10 mouse cellular contexts compared by ENCODE assay signal in the genomic region with DNA sequence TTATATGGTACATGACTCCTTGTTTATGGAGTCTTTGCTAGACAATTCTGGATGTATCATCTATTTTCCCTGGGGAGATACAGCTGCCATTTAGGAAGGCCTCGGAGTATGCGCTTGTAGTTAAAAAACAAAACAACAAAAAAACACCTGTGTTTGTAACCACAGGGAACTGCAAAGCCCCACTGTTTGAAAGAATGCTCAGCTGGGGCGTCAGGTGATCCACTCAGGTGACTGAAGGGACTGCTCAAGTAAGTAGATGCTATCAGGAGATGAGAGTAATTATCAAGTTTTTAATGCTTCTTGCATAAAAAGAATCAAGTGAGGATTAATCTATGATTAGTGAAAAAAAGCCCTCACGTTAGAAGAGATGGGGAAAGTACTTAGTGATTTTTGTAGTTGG. TPM values are rescaled to one million over a fixed set of nuclear protein-coding genes. Genes with fewer than 3 reads are reported as not detected.
DNase-seq lines count a peak whose midpoint lies in the region; ATAC-seq and TF ChIP-seq lines count a peak whose summit lies in the region.
"Had no signal": no experiment of that assay in that cellular context is flagged by ENCODE, and none has a peak within 500 bp of the region (broad histone marks: within the 10 kb centered on the region; RNA-seq: fewer than 3 reads in every experiment).

No protein-coding gene starts in this region.

- no peak for ATAC-seq in forebrain, postnatal 0 days
- no peak for ATAC-seq in liver, postnatal 0 days

- no peaks in the 10 kb centered on the region for H3K27me3 ChIP-seq in forebrain, postnatal 0 days (ENCODE audit: insufficient read depth, low read length)
- H3K27me3 ChIP-seq in liver, postnatal 0 days (ENCODE audit: insufficient read depth, low read length) = no peaks in the 10 kb centered on the region

- TF ChIP-seq CTCF in layer of hippocampus, adult 2 months (conservative IDR thresholded peaks at IDR 0.05) = no peak
- TF ChIP-seq CTCF in forebrain, postnatal 0 days (IDR thresholded peaks at IDR 0.05; ENCODE audit: low read depth) = no peak
- no peak for TF ChIP-seq CTCF in liver, postnatal 0 days (IDR thresholded peaks at IDR 0.05; ENCODE audit: low read depth)

- TF ChIP-seq EP300 in liver, postnatal 0 days (IDR thresholded peaks at IDR 0.05; ENCODE audit: low read depth) = no peak

- H3K9me3 ChIP-seq in forebrain, postnatal 0 days (ENCODE audit: low read length) = no peaks in the 10 kb centered on the region
- no peaks in the 10 kb centered on the region for H3K9me3 ChIP-seq in liver, postnatal 0 days (ENCODE audit: low read length)

- no peak overlapping the region for H3K27ac ChIP-seq in layer of hippocampus, adult 2 months
- H3K27ac ChIP-seq in forebrain, postnatal 0 days (ENCODE audit: low read depth, low read length) = no peak overlapping the region
- no peak overlapping the region for H3K27ac ChIP-seq in liver, postnatal 0 days (ENCODE audit: low read depth)

- no peaks in the 10 kb centered on the region for H3K36me3 ChIP-seq in forebrain, postnatal 0 days (ENCODE audit: insufficient read depth)
- no peaks in the 10 kb centered on the region for H3K36me3 ChIP-seq in liver, postnatal 0 days (replicated peaks; ENCODE audit: insufficient read depth, low read length)

- H3K4me3 ChIP-seq in layer of hippocampus, adult 2 months = peak overlapping the region; percentile 75; the same call in 1 of the 2 replicates
- no peak overlapping the region for H3K4me3 ChIP-seq in forebrain, postnatal 0 days (ENCODE audit: low read depth, low read length)
- 0 out of 2 replicates have a peak overlapping the region, but pooled peaks have one; percentile 84 for H3K4me3 ChIP-seq in liver, postnatal 0 days (ENCODE audit: low read depth, low read length)

- H3K4me1 ChIP-seq in forebrain, postnatal 0 days (ENCODE audit: insufficient read depth) = peaks cover 7% of the 10 kb centered on the region
- H3K4me1 ChIP-seq in liver, postnatal 0 days (ENCODE audit: insufficient read depth) = peaks cover 15% of the 10 kb centered on the region

- H3K4me2 ChIP-seq in forebrain, postnatal 0 days (ENCODE audit: low read depth) = peak overlapping the region; percentile 68
- H3K4me2 ChIP-seq in liver, postnatal 0 days (ENCODE audit: low read depth, low read length) = peak overlapping the region; percentile 86

- 68% methylated on average over 4 of the region's 4 CpGs for WGBS in forebrain, postnatal 0 days
- 74% methylated on average over 4 of the region's 4 CpGs for WGBS in liver, postnatal 0 days (ENCODE audit: insufficient replicate concordance)

- H3K9ac ChIP-seq in forebrain, postnatal 0 days = no peak overlapping the region
- H3K9ac ChIP-seq in liver, postnatal 0 days (replicated peaks) = no peak overlapping the region

- no peak for DNase-seq in layer of hippocampus, adult 2 months (ENCODE audit: low spot score in 2 of 2)
- DNase-seq in layer of hippocampus, adult 18-20 months (ENCODE audit: low spot score in 2 of 2) = no peak
- peak; percentile 78 for DNase-seq in R1 (ENCODE audit: low read depth, low spot score)
- DNase-seq in forebrain, postnatal 0 days = no peak
- no peak for DNase-seq in liver, postnatal 0 days
- DNase-seq in embryo, embryonic 9.5 days (ENCODE audit: extremely low spot score) = no peak
- no peak for DNase-seq in thymus, postnatal 0 days (ENCODE audit: low spot score)
- DNase-seq: cerebellum, adult 18-20 months; gastrocnemius, postnatal 25 days; layer of hippocampus, postnatal 36 days had no signal

RNA-seq across cellular contexts. Expression of a gene that starts 0.8 kb away (rescaled TPM):
- total RNA-seq in layer of hippocampus, adult 2 months (2021) = 10 to 100 TPM; 50.7 to 53.2 TPM
- total RNA-seq in layer of hippocampus, adult 18-20 months (2021) = 10 to 100 TPM; 47.9 to 50.0 TPM
- 76.4 and 81.3 TPM in 2 replicates for total RNA-seq in forebrain, postnatal 0 days (2014; rRNA removed)
- 103 and 127 TPM in 2 replicates for polyA plus RNA-seq in forebrain, postnatal 0 days (2015; fragmentation: Nextera tagmentation; extraction: Ambion mirVana)
- polyA plus RNA-seq in liver, postnatal 0 days (2015; fragmentation: Nextera tagmentation; extraction: Ambion mirVana) = 57.9 and 60.8 TPM in 2 replicates
- 106 and 113 TPM in 2 replicates for polyA plus RNA-seq in thymus, postnatal 0 days (2015; fragmentation: Nextera tagmentation; extraction: Ambion mirVana)
